Mouse (Mus musculus) erythroblast, embryonic 14.5 days (primary cell): ENCODE results near the gene Ppp1r32. TPM values are rescaled to one million over a fixed set of nuclear protein-coding genes. Genes with fewer than 3 reads are reported as not detected.

Experiments
- H3K27me3 ChIP-seq: 2 replicates; pipeline ENCODE4 v1.6.1; 2012; ENCODE audit warnings: inconsistent platforms; ENCODE audit not compliant: control insufficient read depth
- H3K36me3 ChIP-seq: 2 replicates; pipeline ENCODE4 v1.6.1; 2012; ENCODE audit warnings: mild to moderate bottlenecking, inconsistent platforms; ENCODE audit not compliant: control insufficient read depth
- H3K4me1 ChIP-seq: 2 replicates; pipeline ENCODE4 v1.6.1; 2012; ENCODE audit warnings: inconsistent platforms; ENCODE audit not compliant: control insufficient read depth
- H3K4me3 ChIP-seq: replicated peaks from 2 replicates; pipeline ENCODE3; 2012; ENCODE audit warnings: moderate library complexity, mild to moderate bottlenecking, inconsistent platforms
- H3K9me3 ChIP-seq: 2 replicates; pipeline ENCODE4 v1.6.1; 2012; ENCODE audit warnings: low read length, inconsistent platforms, mixed read lengths; ENCODE audit not compliant: control insufficient read depth
- GATA1 ChIP-seq: IDR thresholded peaks from 2 replicates; pipeline ENCODE4 v1.6.1; 2012; ENCODE audit warnings: low read length, inconsistent platforms, mixed read lengths
- TAL1 ChIP-seq: IDR thresholded peaks from 3 replicates; pipeline ENCODE4 v1.6.1; 2012; ENCODE audit warnings: low read length, inconsistent platforms, mixed read lengths
- polyA plus RNA-seq: library from polyadenylated mRNA; stranded (reverse); fragments of >175 nt; gene quantifications from 2 replicates; pipeline ENCODE4 v1.2.3, GENCODE M21; 2012

Ppp1r32 gene
- polyA plus RNA-seq, 1 experiment: 0.16 TPM

- no peaks in the 10 kb centered on the region for H3K27me3 ChIP-seq
- H3K4me1 ChIP-seq: no peaks in the 10 kb centered on the region
- H3K4me3 ChIP-seq: no peak overlapping the region
- TF ChIP-seq GATA1: no peak
- no peak for TF ChIP-seq TAL1
- peaks cover 93% of the 10 kb centered on the region for H3K36me3 ChIP-seq
- H3K9me3 ChIP-seq: no peaks in the 10 kb centered on the region
Observed at GRCm38 (mm10) chr19:10502571-10502970, 19.8 kb upstream of the Ppp1r32 start.

- no peaks in the 10 kb centered on the region for H3K27me3 ChIP-seq
- H3K4me1 ChIP-seq: no peaks in the 10 kb centered on the region
- H3K36me3 ChIP-seq: peaks cover 91% of the 10 kb centered on the region
Observed at GRCm38 (mm10) chr19:10500581-10500980, 17.9 kb upstream of the Ppp1r32 start.

GRCm38 (mm10) chr19:10497512-10498160 lies 14.9 kb upstream of the Ppp1r32 start:
- TF ChIP-seq TAL1: no peak
- H3K4me3 ChIP-seq: no peak overlapping the region
- H3K9me3 ChIP-seq: no peaks in the 10 kb centered on the region
- H3K27me3 ChIP-seq: no peaks in the 10 kb centered on the region
- no peaks in the 10 kb centered on the region for H3K4me1 ChIP-seq
- H3K36me3 ChIP-seq: peaks cover 67% of the 10 kb centered on the region

More at GRCm38 (mm10) chr19:10500581-10500980, 17.9 kb upstream of the Ppp1r32 start:
- TF ChIP-seq GATA1 (no peak), TAL1 (no peak)
- Histone ChIP-seq H3K4me3 (no peak overlapping the region), H3K9me3 (no peaks in the 10 kb centered on the region)

- Histone ChIP-seq H3K4me1 (no peaks in the 10 kb centered on the region), H3K4me3 (no peak overlapping the region), H3K36me3 (peaks cover 60% of the 10 kb centered on the region), H3K9me3 (no peaks in the 10 kb centered on the region), H3K27me3 (no peaks in the 10 kb centered on the region; the same call in none of the 2 replicates)
- TF ChIP-seq TAL1: no peak
- no peak for TF ChIP-seq GATA1
Observed at GRCm38 (mm10) chr19:10496976-10497375, 14.2 kb upstream of the Ppp1r32 start.

- H3K27me3 ChIP-seq: no peaks in the 10 kb centered on the region; the same call in none of the 2 replicates
- no peaks in the 10 kb centered on the region for H3K4me1 ChIP-seq
- no peak overlapping the region for H3K4me3 ChIP-seq
- H3K36me3 ChIP-seq: peaks cover 47% of the 10 kb centered on the region
- no peaks in the 10 kb centered on the region for H3K9me3 ChIP-seq
- TF ChIP-seq TAL1 (no peak), GATA1 (no peak)
Observed at GRCm38 (mm10) chr19:10495670-10496069, 12.9 kb upstream of the Ppp1r32 start.

- Histone ChIP-seq H3K4me3 (no peak overlapping the region), H3K4me1 (no peaks in the 10 kb centered on the region), H3K36me3 (no peaks in the 10 kb centered on the region), H3K27me3 (no peaks in the 10 kb centered on the region; the same call in 1 of the 2 replicates), H3K9me3 (no peaks in the 10 kb centered on the region)
- no peak for TF ChIP-seq GATA1
- TF ChIP-seq TAL1: no peak
Observed at GRCm38 (mm10) chr19:10486264-10486738, 3.6 kb upstream of the Ppp1r32 start.

- Histone ChIP-seq H3K36me3 (no peaks in the 10 kb centered on the region), H3K9me3 (no peaks in the 10 kb centered on the region), H3K4me3 (no peak overlapping the region), H3K4me1 (no peaks in the 10 kb centered on the region), H3K27me3 (peaks cover 2% of the 10 kb centered on the region; the same call in 1 of the 2 replicates)
- TF ChIP-seq GATA1 (no peak), TAL1 (no peak)
Observed at GRCm38 (mm10) chr19:10479541-10479940, 3.2 kb downstream of the Ppp1r32 start.

GRCm38 (mm10) chr19:10473779-10474178 lies 8.9 kb downstream of the Ppp1r32 start:
- Histone ChIP-seq H3K27me3 (no peaks in the 10 kb centered on the region), H3K4me1 (no peaks in the 10 kb centered on the region), H3K36me3 (no peaks in the 10 kb centered on the region), H3K4me3 (no peak overlapping the region), H3K9me3 (no peaks in the 10 kb centered on the region)
- TF ChIP-seq GATA1: no peak
- TF ChIP-seq TAL1: no peak

GRCm38 (mm10) chr19:10472958-10473357 lies 9.8 kb downstream of the Ppp1r32 start:
- no peak overlapping the region for H3K4me3 ChIP-seq
- no peaks in the 10 kb centered on the region for H3K9me3 ChIP-seq
- H3K27me3 ChIP-seq: no peaks in the 10 kb centered on the region
- H3K4me1 ChIP-seq: no peaks in the 10 kb centered on the region
- TF ChIP-seq GATA1: no peak
- no peak for TF ChIP-seq TAL1
- H3K36me3 ChIP-seq: no peaks in the 10 kb centered on the region

- peaks cover 4% of the 10 kb centered on the region; the same call in 1 of the 2 replicates for H3K27me3 ChIP-seq
- TF ChIP-seq TAL1 (no peak), GATA1 (no peak)
- no peaks in the 10 kb centered on the region for H3K4me1 ChIP-seq
- H3K4me3 ChIP-seq: no peak overlapping the region
- no peaks in the 10 kb centered on the region for H3K36me3 ChIP-seq
- H3K9me3 ChIP-seq: no peaks in the 10 kb centered on the region
Observed at GRCm38 (mm10) chr19:10469171-10469658, 13.5 kb downstream of the Ppp1r32 start.
